Mouse (Mus musculus) frontal cortex, postnatal 36 days (tissue): ENCODE results near the gene Hecw2.

ENCODE experiments used
- DNase-seq, 2 experiments: peaks; one replicate each; pipeline ENCODE4 v3.0.0; 2022; ENCODE audit warnings: low spot score in 2 of 2

The Hecw2 gene

GRCm38 (mm10) chr1:53894299-53894698 lies 300.7 kb downstream of the Hecw2 start:
- DNase-seq: no peak

- DNase-seq: no peak
Observed at GRCm38 (mm10) chr1:53890380-53890779, 304.6 kb downstream of the Hecw2 start.

- DNase-seq: no peak
Observed at GRCm38 (mm10) chr1:53889806-53890205, 305.2 kb downstream of the Hecw2 start.

GRCm38 (mm10) chr1:53882480-53882879 lies 312.5 kb downstream of the Hecw2 start:
- no peak for DNase-seq

GRCm38 (mm10) chr1:53875919-53876318 lies 319.0 kb downstream of the Hecw2 start:
- no peak for DNase-seq

GRCm38 (mm10) chr1:53867316-53867715 lies 327.7 kb downstream of the Hecw2 start:
- DNase-seq: no peak

GRCm38 (mm10) chr1:53866374-53866902 lies 328.5 kb downstream of the Hecw2 start:
- DNase-seq: no peak

- no peak for DNase-seq
Observed at GRCm38 (mm10) chr1:53864046-53864445, 330.9 kb downstream of the Hecw2 start.

- DNase-seq: no peak
Observed at GRCm38 (mm10) chr1:53860611-53861010, 334.4 kb downstream of the Hecw2 start.

- DNase-seq: no peak
Observed at GRCm38 (mm10) chr1:53859175-53859574, 335.8 kb downstream of the Hecw2 start.

- no peak for DNase-seq
Observed at GRCm38 (mm10) chr1:53856501-53857103, 338.4 kb downstream of the Hecw2 start.

GRCm38 (mm10) chr1:53855732-53856131 lies 339.2 kb downstream of the Hecw2 start:
- DNase-seq: no peak

- no peak for DNase-seq
Observed at GRCm38 (mm10) chr1:53852086-53852610, 342.8 kb downstream of the Hecw2 start.

GRCm38 (mm10) chr1:53851334-53851733 lies 343.6 kb downstream of the Hecw2 start:
- DNase-seq: no peak

- no peak for DNase-seq
Observed at GRCm38 (mm10) chr1:53850891-53851290, 344.1 kb downstream of the Hecw2 start.

GRCm38 (mm10) chr1:53846665-53847237 lies 348.2 kb downstream of the Hecw2 start:
- DNase-seq: no peak

- DNase-seq: no peak
Observed at GRCm38 (mm10) chr1:53845854-53846253, 349.1 kb downstream of the Hecw2 start.

- DNase-seq: no peak
Observed at GRCm38 (mm10) chr1:53844914-53845612, 349.9 kb downstream of the Hecw2 start.

GRCm38 (mm10) chr1:53844122-53844913 lies 350.6 kb downstream of the Hecw2 start:
- DNase-seq: no peak

- no peak for DNase-seq
Observed at GRCm38 (mm10) chr1:53843051-53843450, 351.9 kb downstream of the Hecw2 start.

- DNase-seq: no peak
Observed at GRCm38 (mm10) chr1:53841080-53841479, 353.9 kb downstream of the Hecw2 start.

- DNase-seq: no peak
Observed at GRCm38 (mm10) chr1:53839392-53839791, 355.6 kb downstream of the Hecw2 start.
